Mouse (Mus musculus) T-cell, adult 2 months (primary cell): ENCODE data around the gene Sapcd2.
A peak's percentile ranks its signal among the peaks of the same experiment; 100 is the strongest.
"Not testable (repeated sequence)": the region's sequence is repeated elsewhere in the genome, so short reads cannot be mapped to it uniquely, and the experiment has no call there.

ENCODE experiments used
- DNase-seq: peaks from one replicate; pipeline ENCODE4 v3.0.0; 2022; ENCODE audit warnings: low spot score

Sapcd2 gene

GRCm38 (mm10) chr2:25372644-25373391, 697 bp downstream of the Sapcd2 start:
- no peak for DNase-seq

GRCm38 (mm10) chr2:25373431-25373830, 1.3 kb downstream of the Sapcd2 start:
- DNase-seq, result no peak

GRCm38 (mm10) chr2:25376589-25376988, 4.5 kb downstream of the Sapcd2 start:
- DNase-seq, result peak; percentile 33

- no peak for DNase-seq
Observed at GRCm38 (mm10) chr2:25384492-25384891, 12.4 kb downstream of the Sapcd2 start.

- no peak for DNase-seq
Observed at GRCm38 (mm10) chr2:25391266-25391665, 19.1 kb downstream of the Sapcd2 start.

- no peak for DNase-seq
Observed at GRCm38 (mm10) chr2:25394281-25395221, 22.4 kb downstream of the Sapcd2 start.

GRCm38 (mm10) chr2:25395721-25396596, 23.8 kb downstream of the Sapcd2 start, which contains the start of gene Entpd2:
TSS of gene Entpd2 (plus strand) at chr2:25395874.
- no peak for DNase-seq

GRCm38 (mm10) chr2:25396597-25396983, 24.5 kb downstream of the Sapcd2 start:
- DNase-seq, result no peak

- no peak for DNase-seq
Observed at GRCm38 (mm10) chr2:25397010-25397409, 24.9 kb downstream of the Sapcd2 start.

GRCm38 (mm10) chr2:25398065-25398464, 25.9 kb downstream of the Sapcd2 start:
- no peak for DNase-seq

- no peak for DNase-seq
Observed at GRCm38 (mm10) chr2:25399051-25399450, 26.9 kb downstream of the Sapcd2 start, which contains the start of gene Npdc1. TSS of gene Npdc1 (plus strand) at chr2:25399351.

GRCm38 (mm10) chr2:25400291-25400690, 28.2 kb downstream of the Sapcd2 start:
- no peak for DNase-seq

- no peak for DNase-seq
Observed at GRCm38 (mm10) chr2:25400764-25401163, 28.6 kb downstream of the Sapcd2 start.

- DNase-seq, result peak; percentile 73
Observed at GRCm38 (mm10) chr2:25402377-25402971, 30.4 kb downstream of the Sapcd2 start.

- DNase-seq, result peak; percentile 16
Observed at GRCm38 (mm10) chr2:25402972-25403601, 31.0 kb downstream of the Sapcd2 start.

GRCm38 (mm10) chr2:25403994-25404393, 31.9 kb downstream of the Sapcd2 start:
- DNase-seq, result no peak

GRCm38 (mm10) chr2:25408908-25409307, 36.8 kb downstream of the Sapcd2 start:
- DNase-seq, result no peak

GRCm38 (mm10) chr2:25413436-25413835, 41.3 kb downstream of the Sapcd2 start:
- DNase-seq, result not testable (repeated sequence)

GRCm38 (mm10) chr2:25417426-25417825, 45.3 kb downstream of the Sapcd2 start:
- DNase-seq, result no peak

- peak; percentile 49 for DNase-seq
Observed at GRCm38 (mm10) chr2:25421896-25422295, 49.8 kb downstream of the Sapcd2 start.
